Mouse (Mus musculus): ENCODE measurements around the gene Doc2a.
A peak's percentile ranks its signal among the peaks of the same experiment; 100 is the strongest.

DNA sequence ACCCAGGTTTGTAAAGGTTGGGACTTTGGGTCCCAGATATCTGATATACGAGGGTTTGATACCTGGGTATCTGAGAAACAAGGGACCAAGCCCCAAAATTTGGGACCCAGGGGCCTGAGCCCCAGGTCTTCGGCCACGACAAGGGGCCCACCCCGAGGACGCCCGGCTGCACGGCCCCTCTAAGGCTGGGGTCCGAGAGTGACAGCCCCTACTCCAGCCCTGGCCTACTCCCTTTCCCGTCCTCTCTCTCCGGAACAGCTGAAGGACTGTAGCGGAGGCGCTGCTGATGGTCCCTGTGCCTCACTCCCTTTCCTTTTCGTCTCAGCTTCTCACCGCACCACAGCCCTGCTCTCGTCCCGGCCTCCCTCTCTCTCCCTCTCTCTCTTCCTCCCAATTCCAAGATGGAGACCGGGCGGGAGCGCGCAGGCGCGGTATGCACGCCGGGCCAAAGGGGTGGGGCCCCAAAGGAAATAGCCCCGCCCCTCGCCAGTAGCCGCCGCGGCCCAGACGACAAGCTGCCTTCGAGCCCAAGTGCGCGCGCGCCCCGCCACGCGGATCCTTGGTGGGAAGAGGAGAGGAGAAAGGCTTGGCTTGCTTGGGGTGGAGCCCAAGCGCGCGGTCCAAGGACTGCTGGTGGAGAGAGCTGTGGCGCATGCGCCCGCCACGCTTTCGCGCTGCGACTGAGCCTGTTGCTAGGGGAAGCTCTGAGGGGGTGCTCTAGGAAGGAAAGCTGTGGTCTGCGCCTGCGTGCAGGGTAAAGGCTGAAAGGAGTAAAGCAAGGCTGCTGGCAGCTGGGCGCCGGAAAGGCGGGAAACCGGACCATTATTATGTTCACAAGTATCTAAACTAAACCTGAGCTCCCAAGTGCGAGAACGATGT is 37.3 kb downstream of the Doc2a start, which contains the start of gene Taok2:
- no peak for TF ChIP-seq CTCF (IDR thresholded peaks at IDR 0.05; ENCODE audit: control insufficient read depth, insufficient read depth, insufficient read length)
- TF ChIP-seq MYOG (IDR thresholded peaks at IDR 0.05; ENCODE audit: control insufficient read depth, extremely low read depth, insufficient read length) = no peak
- TF ChIP-seq CEBPB (IDR thresholded peaks at IDR 0.05; ENCODE audit: low read depth) = no peak
- TF ChIP-seq FOSL1 (IDR thresholded peaks at IDR 0.05; ENCODE audit: insufficient read depth, low read length, poor library complexity, severe bottlenecking) = no peak
- peak; percentile 92 for TF ChIP-seq MAX (IDR thresholded peaks at IDR 0.05)
- no peak for TF ChIP-seq MYOD1 (IDR thresholded peaks at IDR 0.05; ENCODE audit: control insufficient read depth, insufficient read length, low read depth)
- no peak for TF ChIP-seq USF1 (IDR thresholded peaks at IDR 0.05; ENCODE audit: low read depth)
